Mouse (Mus musculus): ENCODE data around the gene F7. TPM values are rescaled to one million over a fixed set of nuclear protein-coding genes. Genes with fewer than 3 reads are reported as not detected.

The F7 gene
- under 1 TPM; 0.23 to 0.24 TPM for total RNA-seq (2021)
- long read RNA-seq, experiment 1, result 0 reads
- long read RNA-seq, experiment 2, result 0 reads

DNA sequence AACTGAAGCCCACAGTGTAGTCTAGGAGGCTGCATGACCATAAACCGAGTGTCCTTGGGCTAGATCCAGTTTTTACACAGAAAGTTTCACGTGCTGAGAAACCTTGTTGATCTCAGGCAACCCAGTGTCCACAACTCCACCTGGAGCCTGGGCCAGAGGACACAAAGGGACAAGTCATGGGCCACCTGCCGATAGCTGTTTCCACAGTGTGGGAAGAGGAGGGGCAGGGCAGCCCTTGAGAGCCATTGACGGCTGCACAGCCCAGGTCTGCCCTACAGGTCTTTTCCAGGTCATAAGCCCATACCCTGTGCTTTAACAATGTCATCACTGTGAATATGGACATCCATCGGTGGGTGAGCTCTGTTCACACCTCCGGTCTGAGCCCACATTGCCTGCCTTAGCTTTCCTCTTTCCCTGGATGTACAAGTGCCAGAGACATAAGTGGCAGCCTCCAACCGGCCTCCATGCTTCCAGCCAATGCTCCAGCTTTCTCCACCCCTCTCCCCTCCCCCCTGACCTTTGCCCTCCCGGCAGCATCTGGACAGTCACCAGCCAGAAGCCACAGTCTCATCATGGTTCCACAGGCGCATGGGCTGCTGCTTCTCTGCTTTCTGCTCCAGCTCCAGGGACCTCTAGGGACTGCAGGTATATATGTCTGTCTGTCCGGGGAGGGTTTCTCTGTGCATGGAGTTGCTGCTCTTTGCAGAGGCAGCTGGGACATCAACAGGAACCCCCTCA lies at the start of gene F7:
Gene F7 (plus strand): TSS at position 548 of the 738 bp plus-strand sequence.
- DNase-seq (ENCODE audit: low spot score in 2 of 2), result no peak
- intact Hi-C loops (cut with DNase I), result no loop called here

DNA sequence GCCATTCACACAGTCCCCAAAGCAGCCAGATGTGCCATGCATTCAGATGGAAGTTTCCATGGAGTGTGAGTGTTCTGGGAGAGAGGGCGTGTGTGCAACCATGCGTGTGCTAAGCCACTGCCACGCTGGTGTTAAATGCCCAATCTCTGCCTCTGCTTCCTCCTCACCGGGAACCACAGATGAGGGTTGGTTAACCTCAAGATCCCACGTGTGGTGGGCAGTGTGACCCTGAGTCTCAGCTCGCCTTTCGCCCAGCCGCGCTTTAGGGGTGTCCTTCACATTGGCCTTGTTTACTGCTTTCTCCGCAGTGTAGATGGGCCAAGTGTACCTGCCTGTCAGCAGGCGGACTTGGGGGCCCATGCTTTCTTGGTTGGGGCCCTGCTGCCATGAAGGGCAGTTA lies 49.5 kb upstream of the F7 start:
- DNase-seq (ENCODE audit: low spot score in 2 of 2), result no peak
- intact Hi-C loops (cut with DNase I), result no loop called here

DNA sequence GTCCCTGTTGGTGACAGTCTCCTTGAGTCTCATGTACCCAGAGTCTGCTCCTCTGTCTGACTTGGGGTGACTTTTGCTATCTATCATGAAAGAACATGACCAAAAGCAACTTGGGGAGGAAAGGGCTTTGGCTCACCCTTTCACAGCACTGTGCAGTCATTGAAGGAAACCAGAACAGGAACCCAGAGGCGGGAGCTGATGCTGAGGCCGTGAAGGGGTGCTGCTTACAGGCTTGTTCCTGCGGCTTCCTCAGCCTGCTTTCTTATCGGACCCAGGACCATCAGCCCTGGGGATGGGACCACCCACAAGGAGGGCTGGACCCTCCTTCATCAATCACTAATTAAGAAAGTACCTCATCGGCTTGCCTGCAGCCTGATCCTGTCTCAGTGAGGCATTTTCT lies 49.1 kb upstream of the F7 start:
- no peak for DNase-seq (ENCODE audit: low spot score in 2 of 2)
- intact Hi-C loops (cut with DNase I), result no loop called here

DNA sequence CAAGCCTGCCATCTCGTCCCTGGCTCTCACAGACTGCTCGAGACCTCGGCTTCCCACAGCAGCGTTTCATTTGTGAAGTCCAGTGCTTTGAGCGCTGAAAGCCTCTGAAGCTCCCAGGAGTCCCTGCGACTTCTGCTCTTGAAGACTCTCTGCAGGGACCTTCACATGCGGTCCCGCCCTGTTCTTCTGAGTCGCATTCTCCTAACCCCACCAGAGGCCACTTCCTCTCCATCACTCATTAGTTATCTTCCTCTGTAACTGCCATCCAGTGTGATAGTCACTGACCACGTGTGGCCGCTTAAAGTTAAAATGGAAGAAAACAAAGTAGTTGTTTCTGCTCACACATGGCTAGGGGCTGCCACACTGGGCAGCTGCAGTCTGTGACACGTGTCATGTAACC lies 48.5 kb upstream of the F7 start:
- intact Hi-C loops (cut with DNase I), result no loop called here
- no peak for DNase-seq (ENCODE audit: low spot score in 2 of 2)

DNA sequence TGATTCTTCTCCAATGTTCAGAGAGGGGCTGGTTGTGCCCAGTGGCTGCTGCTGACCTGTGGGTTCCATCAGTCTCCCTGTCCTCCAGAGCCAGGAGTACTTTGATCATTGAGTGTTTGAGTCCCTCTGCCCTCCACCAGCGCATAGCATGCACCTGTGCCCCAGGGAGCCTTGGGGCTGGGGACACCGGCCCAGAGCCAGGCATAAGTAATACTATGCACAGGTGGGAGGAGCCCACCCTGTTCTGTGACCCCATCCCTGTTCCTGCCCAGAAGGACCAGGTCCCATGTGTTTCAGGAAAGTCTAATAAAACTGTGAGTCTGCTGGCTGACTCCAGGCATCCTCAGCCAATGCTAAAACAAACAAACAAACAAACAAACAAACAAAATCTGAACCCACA lies 47.5 kb upstream of the F7 start:
- intact Hi-C loops (cut with DNase I), result no loop called here

DNA sequence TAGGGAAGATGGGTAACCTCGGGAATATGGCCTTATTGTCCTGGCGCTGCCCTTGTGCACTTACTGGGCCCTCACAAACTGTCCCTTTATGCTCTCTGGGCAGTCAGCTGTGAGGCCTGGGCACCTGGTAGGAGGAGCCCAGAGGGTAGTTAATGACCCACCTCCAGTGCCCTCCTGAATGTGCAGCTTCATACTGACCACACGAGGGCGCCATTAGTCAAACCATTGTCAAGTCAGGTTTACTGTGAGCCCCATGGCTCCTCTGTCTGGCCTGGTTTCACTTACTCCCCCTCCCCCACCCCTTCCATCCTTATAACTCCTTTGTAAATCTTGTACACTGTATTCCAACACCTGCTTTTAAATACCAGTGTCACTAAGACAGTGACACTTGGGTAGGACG lies 47.1 kb upstream of the F7 start:
- intact Hi-C loops (cut with DNase I), result no loop called here
- DNase-seq (ENCODE audit: low spot score in 2 of 2), result peak; percentile 63 to 69

More for the DNA sequence above, 47.5 kb upstream of the F7 start:
- DNase-seq (ENCODE audit: low spot score in 2 of 2), result no peak

DNA sequence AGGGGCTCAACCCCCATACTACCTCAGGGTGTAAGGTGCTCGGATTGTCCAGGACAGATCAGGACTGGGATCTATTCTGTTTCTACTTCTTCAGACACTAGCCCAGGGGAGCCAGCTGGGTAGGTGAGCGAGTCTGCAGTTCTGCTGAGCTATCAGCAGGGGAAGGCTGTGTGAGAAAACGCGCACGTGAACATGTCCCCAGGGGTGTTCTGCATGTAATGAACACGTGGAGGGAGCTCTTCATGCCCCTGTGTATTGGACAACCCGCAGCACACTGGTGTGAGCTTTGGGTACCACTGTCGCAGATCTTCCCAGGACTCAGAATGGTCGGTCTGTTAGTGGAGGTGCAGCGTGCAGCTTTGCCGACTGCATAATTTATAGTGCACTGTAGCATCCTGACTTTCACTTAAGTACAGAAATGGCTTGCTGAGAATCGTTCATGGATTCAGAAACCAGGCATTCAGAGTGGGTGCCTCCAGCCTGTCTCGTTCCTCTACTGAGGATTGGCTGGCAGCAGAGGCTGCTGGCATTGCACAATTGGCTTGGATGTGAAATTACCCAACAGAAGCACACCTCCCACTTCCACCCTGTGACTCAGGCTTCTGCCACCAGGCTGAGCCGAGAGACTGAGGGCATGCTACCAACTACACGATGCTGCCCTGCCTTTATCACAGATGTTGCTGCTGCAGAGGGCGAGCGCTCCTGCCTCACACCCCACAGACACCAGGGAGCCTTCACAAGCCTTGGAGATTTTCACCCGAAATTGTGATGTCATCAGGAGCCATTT lies 42.0 kb upstream of the F7 start:
- peak; percentile 85 to 95 for DNase-seq (ENCODE audit: low spot score in 2 of 2)
- intact Hi-C loops (cut with DNase I), result loop anchor here (5.0 kb wide), 1 partner anchor 67 kb away; no protein-coding TSS in a partner anchor

DNA sequence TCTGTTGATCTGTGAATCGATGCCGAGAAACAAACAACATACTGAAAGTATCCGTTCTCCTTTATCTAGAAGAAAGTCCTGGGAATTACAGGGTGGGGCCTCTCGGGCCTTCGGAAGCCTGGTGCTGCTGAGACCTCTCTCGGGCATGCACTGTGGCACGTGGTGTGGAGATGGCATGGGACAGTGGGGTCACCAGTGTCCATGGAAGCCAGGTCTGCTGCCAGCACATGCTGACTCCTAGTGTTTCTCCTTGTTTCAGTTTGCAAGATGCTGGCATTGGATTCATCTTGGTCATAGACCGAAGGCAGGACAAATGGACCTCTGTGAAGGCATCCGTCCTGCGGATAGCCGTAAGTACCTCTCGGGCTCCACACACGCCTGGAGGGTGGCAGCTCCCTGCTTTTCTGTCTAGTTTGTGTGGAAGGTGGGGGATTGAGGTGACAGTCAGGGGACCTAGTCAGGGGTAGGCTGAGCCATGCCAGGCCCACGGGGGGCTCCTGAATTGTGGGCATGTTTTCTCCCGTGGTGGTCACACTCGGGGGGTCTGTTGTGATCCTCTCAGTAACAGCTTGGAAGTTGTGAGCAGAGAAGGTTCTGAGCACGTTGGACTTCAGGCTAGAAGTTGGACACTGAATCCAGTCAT lies 41.1 kb upstream of the F7 start:
- DNase-seq (ENCODE audit: low spot score in 2 of 2), result no peak
- intact Hi-C loops (cut with DNase I), result loop anchor here (5.0 kb wide), 1 partner anchor 67 kb away; no protein-coding TSS in a partner anchor

DNA sequence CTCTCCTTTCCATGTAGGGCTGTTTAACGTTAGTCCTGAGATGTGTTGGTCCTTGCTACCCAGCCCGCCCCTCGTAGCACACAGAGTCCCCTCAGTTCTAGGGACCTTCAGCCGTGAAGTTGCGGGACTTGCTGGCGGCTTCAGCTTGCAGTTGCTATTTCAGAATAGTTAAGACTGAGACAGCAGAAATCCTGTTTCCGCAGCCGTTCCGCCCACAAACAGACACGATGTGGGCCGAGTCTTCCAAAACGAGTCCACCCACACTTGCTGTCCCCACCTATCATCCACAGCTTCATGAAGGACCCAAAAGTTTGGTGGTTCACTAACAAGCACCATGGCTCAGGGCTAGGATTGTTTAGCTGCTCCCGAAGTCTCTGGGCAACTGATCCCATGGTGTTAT lies 40.6 kb upstream of the F7 start:
- DNase-seq (ENCODE audit: low spot score in 2 of 2), result peak; percentile 75 to 82
- intact Hi-C loops (cut with DNase I), result no loop called here

DNA sequence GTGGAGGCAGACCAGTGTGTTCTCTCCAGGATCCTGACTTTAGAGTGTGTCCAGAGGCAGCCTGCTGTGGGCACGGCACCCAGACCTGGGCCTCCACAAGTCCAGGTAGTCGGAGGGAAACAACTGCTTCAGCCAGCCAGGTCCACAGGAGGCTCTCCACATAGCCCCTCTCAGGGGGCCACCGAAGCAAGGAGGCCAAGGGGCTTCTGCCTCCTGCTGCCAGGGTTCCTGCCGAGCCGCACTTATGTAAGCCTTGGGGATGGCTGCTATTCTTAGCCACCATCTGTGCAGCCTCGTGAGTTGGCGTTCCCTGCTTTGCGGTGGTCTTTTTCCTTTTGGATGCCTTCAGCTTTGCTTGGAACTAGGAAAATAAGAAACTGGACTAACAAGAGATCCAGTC lies 38.3 kb upstream of the F7 start:
- peak; percentile 71 to 84 for DNase-seq (ENCODE audit: low spot score in 2 of 2)
- intact Hi-C loops (cut with DNase I), result loop anchor here (2.0 kb wide), 1 partner anchor 91 kb away; no protein-coding TSS in a partner anchor

DNA sequence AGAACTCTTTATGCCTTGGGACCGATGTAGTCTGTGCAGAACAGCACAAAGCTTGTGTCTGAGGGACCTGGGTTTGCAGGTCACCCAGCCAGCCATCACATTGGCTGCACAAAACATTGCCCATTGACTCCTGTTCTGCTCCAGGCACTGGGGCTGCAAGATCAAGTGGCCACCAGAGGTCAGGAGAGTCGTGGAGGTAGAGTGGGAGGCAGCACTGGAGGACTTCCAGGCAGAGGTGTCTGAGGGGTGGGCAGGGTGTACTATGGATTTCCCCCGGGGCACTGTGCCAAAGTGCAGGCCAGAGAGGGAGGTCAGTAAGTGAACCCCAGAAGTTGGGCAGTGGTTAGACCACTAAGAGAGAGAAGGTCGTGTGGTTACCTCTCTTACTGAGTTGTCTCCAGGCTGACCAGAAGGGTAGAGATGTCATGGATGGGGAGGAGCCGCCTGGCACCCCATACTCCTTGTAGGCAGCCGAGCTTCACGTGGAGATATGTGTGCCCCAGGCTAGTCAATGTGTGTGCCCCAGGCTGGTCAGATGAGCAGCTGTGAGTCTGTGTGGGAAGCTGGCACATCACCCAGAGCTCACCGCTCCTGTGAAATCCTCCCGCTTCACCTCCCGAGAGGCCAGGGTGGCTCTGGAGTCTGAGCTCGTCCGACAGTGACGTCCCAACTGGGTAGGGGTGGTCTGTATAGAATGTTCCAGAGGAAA lies 37.0 kb upstream of the F7 start:
- DNase-seq (ENCODE audit: low spot score in 2 of 2), result no peak

DNA sequence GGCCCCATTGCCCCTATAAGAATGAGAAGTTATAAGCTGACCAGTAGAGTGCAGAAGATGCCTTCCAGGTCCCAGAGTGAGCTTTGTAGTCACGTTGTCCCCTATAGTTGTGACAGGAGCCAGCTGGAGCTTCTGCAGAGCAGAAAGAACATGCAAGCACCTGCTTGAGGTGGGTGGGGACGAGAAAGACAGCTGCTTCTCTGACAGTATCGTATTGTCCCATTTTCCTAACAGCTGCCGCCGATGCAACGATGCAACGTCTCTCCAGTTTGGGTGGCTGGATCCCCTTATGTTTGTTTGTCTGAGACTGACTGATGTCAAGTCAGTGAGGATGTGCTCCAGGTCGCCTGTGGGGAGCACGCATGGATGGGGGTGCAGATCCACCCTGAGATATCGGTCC lies 34.4 kb upstream of the F7 start:
- intact Hi-C loops (cut with DNase I), result no loop called here
- DNase-seq (ENCODE audit: low spot score in 2 of 2), result peak in 1 of 2 experiments; percentile 21

More for the DNA sequence above, 37.0 kb upstream of the F7 start:
- intact Hi-C loops (cut with DNase I), result no loop called here

DNA sequence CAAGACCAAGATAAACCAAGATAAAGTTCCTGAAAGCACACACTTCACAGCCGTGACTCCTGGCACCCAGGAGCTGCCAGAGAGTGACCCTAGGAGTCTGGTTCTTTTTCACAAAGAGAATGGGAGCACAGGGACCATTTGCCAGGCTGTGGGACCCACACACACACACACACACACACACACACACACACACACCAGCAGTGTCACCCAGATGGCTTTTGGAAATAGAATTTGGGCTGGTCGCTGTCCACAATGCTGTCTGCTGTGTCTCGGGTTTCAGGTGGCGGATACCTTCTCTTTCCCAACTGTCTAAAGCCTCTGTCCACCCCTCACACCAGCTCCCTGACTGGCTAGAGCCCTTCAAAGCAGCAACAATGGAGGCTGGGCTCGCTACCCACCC lies 31.4 kb upstream of the F7 start:
- intact Hi-C loops (cut with DNase I), result no loop called here
- DNase-seq (ENCODE audit: low spot score in 2 of 2), result no peak

DNA sequence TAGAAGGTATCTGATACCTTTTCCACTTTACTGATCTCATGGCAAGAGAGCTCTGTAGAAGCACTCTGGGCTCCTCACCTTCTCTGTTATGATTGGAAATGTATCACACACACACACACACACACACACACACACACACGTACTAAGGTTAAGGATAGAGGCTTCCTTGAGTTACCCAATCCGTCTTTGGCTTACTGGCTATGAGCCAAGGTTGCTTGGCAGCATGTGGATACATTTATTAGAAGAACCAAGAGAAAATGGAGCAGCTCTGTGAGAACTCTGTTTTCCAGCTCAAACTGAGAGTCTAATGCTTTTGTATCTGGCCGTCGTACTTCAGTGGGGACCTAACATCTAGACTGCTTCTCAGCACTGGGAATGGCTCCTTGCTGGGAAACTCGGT lies 30.4 kb upstream of the F7 start:
- DNase-seq (ENCODE audit: low spot score in 2 of 2), result peak; percentile 50 to 53
- intact Hi-C loops (cut with DNase I), result no loop called here

DNA sequence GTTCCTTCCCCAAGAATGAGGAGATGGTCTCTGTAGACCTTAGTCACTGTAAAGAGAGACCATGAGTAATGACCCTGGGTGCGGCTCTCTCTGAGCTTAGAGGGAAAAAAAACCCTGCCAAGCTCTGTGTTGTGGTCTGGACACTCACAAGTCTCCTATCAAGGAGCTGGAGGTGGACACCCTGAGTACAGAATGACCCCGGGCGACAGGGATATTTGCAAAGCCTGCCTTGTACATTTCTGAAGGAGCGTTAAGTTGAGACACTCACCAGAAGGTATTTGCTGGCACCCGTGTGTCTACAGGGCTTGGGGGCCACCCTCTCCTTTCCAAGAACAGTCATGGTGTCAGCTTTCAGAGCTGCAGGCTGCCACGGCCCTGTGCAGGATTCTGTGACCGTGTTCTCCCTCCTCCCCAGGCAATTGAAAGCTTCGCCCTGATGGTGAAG lies 29.0 kb upstream of the F7 start:
- intact Hi-C loops (cut with DNase I), result no loop called here
- no peak for DNase-seq (ENCODE audit: low spot score in 2 of 2)

DNA sequence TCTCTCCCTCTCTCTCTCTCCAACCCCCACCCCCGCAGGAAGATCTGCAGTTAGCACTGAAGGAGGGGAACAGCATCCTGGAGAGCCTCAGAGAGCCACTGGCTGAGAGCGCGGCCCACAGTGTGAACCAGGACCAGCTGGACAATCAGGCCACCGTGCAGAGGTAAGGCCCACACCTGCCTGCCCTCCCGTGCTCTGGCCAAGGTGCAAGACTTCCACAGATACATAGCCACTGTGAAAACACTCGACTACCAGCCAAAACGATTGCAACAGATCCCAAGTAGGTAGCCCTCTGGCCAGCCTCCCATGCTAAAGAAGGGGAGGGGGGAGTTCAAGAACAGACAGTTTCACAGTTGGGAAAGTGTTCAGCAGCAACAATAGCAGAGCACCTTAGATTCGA lies 27.5 kb upstream of the F7 start:
- intact Hi-C loops (cut with DNase I), result no loop called here
- no peak for DNase-seq (ENCODE audit: low spot score in 2 of 2)

DNA sequence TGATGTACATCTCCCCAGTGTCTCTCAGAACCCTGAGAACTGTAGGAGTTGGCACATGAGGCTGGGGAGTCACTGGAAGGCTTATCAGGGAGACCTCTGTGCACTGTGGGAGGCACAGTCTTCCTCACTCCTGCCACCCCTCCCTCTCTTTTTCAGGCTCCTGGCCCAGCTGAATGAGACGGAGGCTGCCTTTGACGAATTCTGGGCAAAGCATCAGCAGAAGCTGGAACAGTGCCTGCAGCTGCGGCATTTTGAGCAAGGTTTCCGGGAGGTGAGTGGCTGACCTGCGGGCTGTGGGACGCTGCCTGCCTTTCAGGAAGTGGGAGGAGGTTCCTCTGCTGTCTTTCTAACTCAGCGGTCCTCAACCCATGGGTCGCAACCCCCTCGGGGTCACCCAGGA lies 26.0 kb upstream of the F7 start:
- intact Hi-C loops (cut with DNase I), result loop anchor here (5.0 kb wide), 1 partner anchor 88 kb away; no protein-coding TSS in a partner anchor
- peak in 1 of 2 experiments; percentile 53 for DNase-seq (ENCODE audit: low spot score in 2 of 2)

DNA sequence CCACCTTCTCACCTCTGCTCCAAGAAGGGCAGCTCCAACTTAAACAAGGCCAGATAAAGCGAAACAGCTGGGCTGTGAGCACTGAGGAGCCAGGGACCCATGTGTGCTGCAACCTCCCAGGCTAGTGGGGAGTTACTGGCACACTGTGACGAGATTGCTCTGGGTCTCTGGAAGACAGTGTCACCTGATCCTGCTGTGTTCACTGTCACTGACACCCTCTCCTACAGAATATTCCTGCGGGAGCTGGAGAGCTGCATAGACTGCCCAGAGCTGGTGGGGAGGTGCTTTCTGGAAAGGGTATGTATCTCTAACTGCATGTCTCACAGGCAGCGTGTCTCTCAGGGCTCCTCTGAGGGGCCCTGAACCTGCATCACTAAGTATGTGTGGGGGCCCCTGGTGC lies 18.4 kb upstream of the F7 start:
- intact Hi-C loops (cut with DNase I), result no loop called here
- no peak for DNase-seq (ENCODE audit: low spot score in 2 of 2)

DNA sequence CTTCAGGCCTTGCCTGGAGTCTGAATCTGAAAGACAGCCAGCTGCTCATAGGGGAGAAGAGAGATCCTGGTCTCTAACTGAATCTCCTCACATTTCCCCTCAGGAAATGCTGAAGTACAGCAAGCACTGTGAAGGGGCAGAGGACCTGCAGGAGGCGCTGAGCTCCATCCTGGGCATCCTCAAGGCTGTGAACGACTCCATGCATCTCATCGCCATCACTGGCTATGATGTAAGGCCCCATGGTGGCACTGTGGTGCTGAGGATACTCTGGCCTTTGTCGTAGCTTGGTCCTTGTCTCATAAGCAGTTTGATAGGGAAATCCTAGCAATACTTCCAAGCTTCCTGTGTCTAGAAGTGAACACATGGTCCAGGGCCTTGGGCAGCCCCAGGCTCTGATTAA lies 15.5 kb upstream of the F7 start:
- no peak for DNase-seq (ENCODE audit: low spot score in 2 of 2)
- intact Hi-C loops (cut with DNase I), result loop anchor here (5.0 kb wide), 1 partner anchor 82 kb away; no protein-coding TSS in a partner anchor
